Mouse (Mus musculus): Measurements from ENCODE around the gene Pcmtd2. TPM values are rescaled to one million over a fixed set of nuclear protein-coding genes. Genes with fewer than 3 reads are reported as not detected.

Pcmtd2 gene
- total RNA-seq, 2 experiments from 2014 or later = 42.6 to 50.7 TPM

Other genes starting within 250 kb of the Pcmtd2 start
- gene Prpf6, start 246.0 kb upstream of the Pcmtd2 start, total RNA-seq (2021) = 10 to 100 TPM; 60.6 to 65.2 TPM
- 10 to 100 TPM; 37.4 to 49.0 TPM for gene Zfp512b, start 245.1 kb upstream of the Pcmtd2 start, total RNA-seq (2021)
- 1 to 10 TPM; 8.3 to 8.7 TPM for gene Samd10, start 238.6 kb upstream of the Pcmtd2 start, total RNA-seq (2021)
- gene Gm29797, start 180.8 kb upstream of the Pcmtd2 start, total RNA-seq (2021) = under 1 TPM in 1 of 2 experiments, not detected in 1; 0.42 TPM
- 10 to 100 TPM; 25.7 to 41.7 TPM for gene Sox18, start 166.2 kb upstream of the Pcmtd2 start, total RNA-seq (2021)
- gene Tcea2, start 157.5 kb upstream of the Pcmtd2 start, total RNA-seq (2021) = 1 to 10 TPM; 8.7 to 8.9 TPM
- gene Rgs19, start 143.9 kb upstream of the Pcmtd2 start, total RNA-seq (2021) = 10 to 100 TPM; 18.8 to 22.5 TPM
- not detected for gene Lkaaear1, start 139.4 kb upstream of the Pcmtd2 start, total RNA-seq (2021)
- gene Oprl1, start 122.8 kb upstream of the Pcmtd2 start, total RNA-seq (2021) = 1 to 10 TPM in 1 of 2 experiments, under 1 TPM in 1; 0.80 to 2.7 TPM
- gene Myt1, start 74.5 kb upstream of the Pcmtd2 start, total RNA-seq (2021) = 1 to 10 TPM; 2.3 to 5.9 TPM
- 10 to 100 TPM; 14.2 to 17.3 TPM for gene Polr3k, start 26.5 kb downstream of the Pcmtd2 start, total RNA-seq (2021)
- not detected for gene Gm14496, start 153.3 kb downstream of the Pcmtd2 start, total RNA-seq (2021)